12 mouse cellular contexts compared by ENCODE assay signal in the genomic region with DNA sequence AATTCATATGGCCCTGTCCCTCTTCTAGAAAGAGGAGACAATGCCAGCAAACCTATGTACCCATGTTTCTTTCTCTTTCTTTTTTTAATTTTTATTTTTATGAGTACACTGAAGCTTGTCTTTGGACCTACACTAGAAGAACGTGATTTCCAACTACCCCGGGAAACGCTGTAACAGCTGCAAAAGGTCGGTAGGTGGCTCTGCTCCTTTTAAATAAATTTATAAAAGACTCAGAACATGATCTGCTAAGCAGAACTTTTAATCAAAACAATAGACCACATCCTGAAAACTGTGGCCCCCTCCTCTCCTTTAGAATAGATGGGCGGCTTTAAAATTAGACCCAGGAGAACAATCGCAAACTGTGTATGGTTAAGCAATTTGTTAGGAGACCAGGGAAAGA. TPM values are rescaled to one million over a fixed set of nuclear protein-coding genes. Genes with fewer than 3 reads are reported as not detected.
DNase-seq lines count a peak whose midpoint lies in the region; ATAC-seq lines count a peak whose summit lies in the region.
"Had no signal": no experiment of that assay in that cellular context is flagged by ENCODE, and none has a peak within 500 bp of the region (broad histone marks: within the 10 kb centered on the region; RNA-seq: fewer than 3 reads in every experiment).

No protein-coding gene starts in this region.

- H3K4me3 ChIP-seq in embryonic facial prominence, embryonic 11.5 days (ENCODE audit: low read depth, low read length), result no peak overlapping the region
- H3K4me3 ChIP-seq in embryonic facial prominence, embryonic 10.5 days, result no peak overlapping the region
- H3K4me3 ChIP-seq: heart, embryonic 15.5 days; limb, embryonic 13.5 days; myocyte had no signal

- no peaks in the 10 kb centered on the region for H3K36me3 ChIP-seq in embryonic facial prominence, embryonic 11.5 days (replicated peaks; ENCODE audit: control insufficient read depth, insufficient read depth, low read depth, low read length)
- no peaks in the 10 kb centered on the region for H3K36me3 ChIP-seq in embryonic facial prominence, embryonic 10.5 days (replicated peaks)
- H3K36me3 ChIP-seq: G1E; heart, embryonic 15.5 days; limb, embryonic 13.5 days had no signal

- no peak overlapping the region for H3K4me2 ChIP-seq in embryonic facial prominence, embryonic 11.5 days (ENCODE audit: low read depth, low read length)
- H3K4me2 ChIP-seq: heart, embryonic 15.5 days; limb, embryonic 13.5 days had no signal

- no peak overlapping the region for H3K27ac ChIP-seq in embryonic facial prominence, embryonic 11.5 days (replicated peaks; ENCODE audit: low read depth, low read length)
- H3K27ac ChIP-seq in embryonic facial prominence, embryonic 10.5 days (replicated peaks), result no peak overlapping the region
- H3K27ac ChIP-seq: heart, embryonic 15.5 days; limb, embryonic 13.5 days had no signal

- no peak for ATAC-seq in embryonic facial prominence, embryonic 11.5 days (replicated peaks; ENCODE audit: insufficient number of reproducible peaks, low FRiP score, low TSS enrichment, low read depth)
- no peak for ATAC-seq in inflammation-experienced regulatory T-cells, adult 6 months

- peak; percentile 65 for DNase-seq in embryonic facial prominence, embryonic 11.5 days (ENCODE audit: low spot score)
- no peak for DNase-seq in embryonic facial prominence, embryonic 10.5 days (ENCODE audit: low spot score)
- peak; percentile 12 for DNase-seq in left cerebral cortex, postnatal 4 days
- DNase-seq in left cerebral cortex, adult 9 months (ENCODE audit: low spot score in 2 of 2), result no peak
- peak; percentile 31 for DNase-seq in ES-CJ7 (ENCODE audit: low read depth, low spot score)
- peak; percentile 43 for DNase-seq in kidney, postnatal 14 days
- DNase-seq in gastrocnemius, postnatal 25 days, result no peak

- intact Hi-C loops in left cerebral cortex, postnatal 4 days (cut with DNase I), result loop anchor here (10.0 kb wide), 1 partner anchor 171 kb away; no protein-coding TSS in a partner anchor

- 6% methylated on average over 6 of the region's 6 CpGs for WGBS in embryonic facial prominence, embryonic 11.5 days
- 13% methylated on average over 6 of the region's 6 CpGs for WGBS in embryonic facial prominence, embryonic 10.5 days

- H3K27me3 ChIP-seq in embryonic facial prominence, embryonic 11.5 days (ENCODE audit: control insufficient read depth, insufficient read depth, low read length), result peaks cover 39% of the 10 kb centered on the region
- H3K27me3 ChIP-seq in embryonic facial prominence, embryonic 10.5 days (replicated peaks; ENCODE audit: low read depth, poor library complexity, severe bottlenecking), result peaks cover 69% of the 10 kb centered on the region

- H3K9ac ChIP-seq in embryonic facial prominence, embryonic 11.5 days (replicated peaks; ENCODE audit: low read length), result no peak overlapping the region
- H3K9ac ChIP-seq: heart, embryonic 15.5 days; limb, embryonic 13.5 days had no signal

- peaks cover 6% of the 10 kb centered on the region; the same call in 1 of the 2 replicates for H3K4me1 ChIP-seq in embryonic facial prominence, embryonic 11.5 days (ENCODE audit: control insufficient read depth, insufficient read depth, low read length)
- H3K4me1 ChIP-seq in embryonic facial prominence, embryonic 10.5 days, result peaks cover 14% of the 10 kb centered on the region

- no peaks in the 10 kb centered on the region for H3K9me3 ChIP-seq in embryonic facial prominence, embryonic 11.5 days (replicated peaks; ENCODE audit: control insufficient read depth, low read length)
- no peaks in the 10 kb centered on the region for H3K9me3 ChIP-seq in embryonic facial prominence, embryonic 10.5 days
- H3K9me3 ChIP-seq: G1E; heart, embryonic 15.5 days; limb, embryonic 13.5 days had no signal

RNA-seq across cellular contexts. Expression of a gene that starts 2.3 kb away (rescaled TPM):
- polyA plus RNA-seq in embryonic facial prominence, embryonic 11.5 days (2014; fragmentation: Nextera tagmentation; extraction: Ambion mirVana), result 0.81 and 1.0 TPM in 2 replicates
- polyA plus RNA-seq in embryonic facial prominence, embryonic 10.5 days (2016; fragmentation: Nextera tagmentation; extraction: Ambion mirVana), result 0.26 and 0.37 TPM in 2 replicates
- not detected for total RNA-seq in left cerebral cortex, postnatal 4 days (2021)
- polyA plus RNA-seq in inflammation-experienced regulatory T-cells, adult 6 months (2017; shearing (Covaris generic)), result not detected
- not detected for total RNA-seq in gastrocnemius, postnatal 25 days (2021)
- total RNA-seq: G1E had no signal
- polyA plus RNA-seq: G1E; heart, embryonic 15.5 days; myocyte had no signal

RNA-seq across cellular contexts. Expression of a gene that starts 35.3 kb away (rescaled TPM):
- polyA plus RNA-seq in embryonic facial prominence, embryonic 11.5 days (2014; fragmentation: Nextera tagmentation; extraction: Ambion mirVana), result not detected in 2 replicates
- polyA plus RNA-seq in embryonic facial prominence, embryonic 10.5 days (2016; fragmentation: Nextera tagmentation; extraction: Ambion mirVana), result 0.19 TPM in 1 of 2 replicates, not detected in the other
- not detected for total RNA-seq in left cerebral cortex, postnatal 4 days (2021)
- not detected for polyA plus RNA-seq in inflammation-experienced regulatory T-cells, adult 6 months (2017; shearing (Covaris generic))
- not detected for total RNA-seq in gastrocnemius, postnatal 25 days (2021)
- polyA plus RNA-seq: G1E; heart, embryonic 15.5 days; limb, embryonic 13.5 days; myocyte had no signal

Comparison
In these comparisons a context has a peak if more than half of its experiments do, and no peak if none do; other contexts are left out.
1. DNase-seq: peak in embryonic facial prominence, embryonic 11.5 days (single experiment), left cerebral cortex, postnatal 4 days (single experiment), ES-CJ7 (single experiment) and kidney, postnatal 14 days (single experiment); none in embryonic facial prominence, embryonic 10.5 days (single experiment), left cerebral cortex, adult 9 months (0 of 2) and gastrocnemius, postnatal 25 days (single experiment).